Mouse (Mus musculus) stomach, embryonic 14.5 days (tissue): ENCODE results near the gene Cnpy2. TPM values are rescaled to one million over a fixed set of nuclear protein-coding genes. Genes with fewer than 3 reads are reported as not detected.

Experiments used
- ATAC-seq: fragments of 200-750 bp; cut with Nextera tagmentation; 2 replicates; pipeline ENCODE4 v1.8.0; 2017; ENCODE audit warnings: low read depth, moderate TSS enrichment; ENCODE audit not compliant: insufficient number of reproducible peaks, insufficient read depth, low FRiP score
- H3K27ac ChIP-seq: fragments of 300-500 bp; sonication (generic); 2 replicates; pipeline ENCODE4 v1.5.1; 2014; ENCODE audit warnings: mild to moderate bottlenecking, low read length, moderate library complexity, mixed read lengths
- H3K27me3 ChIP-seq: fragments of 300-500 bp; sonication (generic); 2 replicates; pipeline ENCODE4 v1.6.1; 2014; ENCODE audit warnings: low read length, control low read depth, mixed read lengths; ENCODE audit not compliant: control insufficient read depth, insufficient read depth
- H3K36me3 ChIP-seq: fragments of 300-500 bp; sonication (generic); 2 replicates; pipeline ENCODE4 v1.6.1; 2014; ENCODE audit warnings: mild to moderate bottlenecking, control low read depth, low read length, moderate library complexity, mixed read lengths; ENCODE audit not compliant: control insufficient read depth, insufficient read depth
- H3K4me1 ChIP-seq: fragments of 300-500 bp; sonication (generic); 2 replicates; pipeline ENCODE4 v1.6.1; 2014; ENCODE audit warnings: low read length, control low read depth, mixed read lengths; ENCODE audit not compliant: control insufficient read depth, insufficient read depth
- H3K4me2 ChIP-seq: fragments of 300-500 bp; sonication (generic); replicated peaks from 2 replicates; pipeline ENCODE4 v1.6.1; 2014; ENCODE audit warnings: low read depth, low read length, control low read depth
- H3K4me3 ChIP-seq: fragments of 300-500 bp; sonication (generic); 2 replicates; pipeline ENCODE4 v1.5.1; 2014; ENCODE audit warnings: low read depth, low read length, control low read depth
- H3K9ac ChIP-seq: fragments of 300-500 bp; sonication (generic); replicated peaks from 2 replicates; pipeline ENCODE4 v1.6.1; 2014; ENCODE audit warnings: low read depth, mild to moderate bottlenecking, control low read depth, low read length, moderate library complexity, mixed read lengths
- H3K9me3 ChIP-seq: fragments of 300-500 bp; sonication (generic); 2 replicates; pipeline ENCODE4 v1.6.1; 2016; ENCODE audit warnings: low read depth, low read length, control low read depth; ENCODE audit not compliant: control insufficient read depth
- WGBS: fragments of 180-500 bp; shearing (Covaris S2); extraction: QIAGEN DNeasy Blood & Tissue Kit; methylation state at CpG from one replicate; pipeline ENCODE4 v1.1.7; 2014; 5-methylcytosine and 5-hydroxymethylcytosine counted together
- polyA plus RNA-seq: library from polyadenylated mRNA; unstranded; fragments of >200 nt; fragmentation: Nextera tagmentation; extraction: Ambion mirVana; gene quantifications from 2 replicates; pipeline ENCODE4 v1.2.1, GENCODE M21; 2014

The Cnpy2 gene
- polyA plus RNA-seq, 1 experiment from 2014 or later: 328 TPM

DNA sequence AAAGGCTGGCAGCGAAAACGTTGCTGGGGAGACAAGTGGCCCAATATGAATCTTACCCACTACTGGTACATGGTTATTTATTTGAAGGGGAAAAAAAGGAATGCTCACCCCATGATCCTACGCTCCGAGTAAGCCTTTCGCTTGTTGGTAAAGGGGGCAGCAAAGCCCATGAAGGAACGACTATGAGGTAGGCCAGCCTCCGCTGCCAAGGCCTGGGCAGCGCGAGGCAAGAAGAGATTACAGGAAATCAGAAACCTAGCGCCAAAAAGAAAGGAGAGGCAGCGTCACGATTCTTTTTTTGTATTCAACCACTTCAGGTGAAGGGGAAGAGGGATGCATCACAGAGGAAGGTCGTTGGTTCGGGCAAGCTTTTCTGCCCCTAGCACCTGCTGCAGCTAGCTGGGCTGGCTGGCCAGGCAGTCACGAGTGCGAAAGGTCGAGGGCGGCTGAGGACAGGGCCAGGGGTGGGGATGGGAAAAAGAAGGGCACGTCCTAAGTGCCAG, 45.7 kb downstream of the Cnpy2 start:
- peak overlapping the region; percentile 89 for H3K27ac ChIP-seq
- peaks cover 11% of the 10 kb centered on the region for H3K36me3 ChIP-seq
- peak overlapping the region; percentile 87 for H3K4me2 ChIP-seq
- peak overlapping the region; percentile 69 for H3K9ac ChIP-seq
- peaks cover 8% of the 10 kb centered on the region; the same call in 1 of the 2 replicates for H3K4me1 ChIP-seq
- H3K4me3 ChIP-seq: peak overlapping the region; percentile 66
- ATAC-seq: no peak
- WGBS: 16% methylated on average over 19 of the region's 19 CpGs
- H3K9me3 ChIP-seq: no peaks in the 10 kb centered on the region
- no peaks in the 10 kb centered on the region for H3K27me3 ChIP-seq

DNA sequence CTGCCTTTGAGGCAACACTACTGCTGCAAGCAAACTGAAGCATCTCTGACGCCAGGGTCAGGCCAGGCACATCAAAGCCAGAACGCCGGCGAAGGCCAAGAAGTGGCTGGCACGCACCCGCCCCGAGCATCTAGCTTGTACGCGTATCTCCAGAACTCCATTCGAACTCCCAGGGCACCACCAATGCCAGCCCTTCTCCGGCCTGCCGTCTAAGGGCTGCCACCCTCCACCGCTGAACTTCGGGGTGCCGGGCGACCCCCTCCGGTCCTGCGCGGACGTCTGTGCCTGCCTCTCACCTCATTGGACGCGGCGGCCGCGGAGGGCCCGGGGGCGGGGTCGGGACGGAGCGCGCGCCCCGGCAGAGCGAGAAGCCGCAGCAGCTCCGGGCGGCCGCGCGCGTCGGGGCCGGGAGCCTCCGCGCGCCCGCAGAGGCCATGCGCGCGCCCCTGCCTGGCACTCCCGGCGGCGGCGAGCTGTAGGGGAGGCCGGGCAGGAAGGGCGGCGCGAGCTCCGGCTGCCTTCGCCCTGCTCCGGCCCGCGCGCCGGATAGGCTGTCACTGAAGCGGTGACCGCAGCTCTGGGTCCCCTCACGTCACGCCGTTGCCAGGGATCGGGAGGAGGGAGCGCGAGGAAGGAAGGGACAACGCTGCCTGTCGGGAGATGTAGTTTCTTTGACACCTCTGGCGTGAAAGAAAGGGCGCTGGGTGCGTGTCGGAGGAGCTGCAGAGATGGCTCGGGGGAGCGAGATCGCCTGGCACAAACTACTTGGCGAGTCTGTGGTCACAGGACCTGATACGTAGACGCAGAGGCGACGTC, 46.4 kb downstream of the Cnpy2 start, which contains the start of gene Coq10a:
Gene Coq10a (minus strand): TSS at position 596 of the 816 bp plus-strand sequence.
- H3K4me2 ChIP-seq: peak within 1 kb of the TSS; percentile 87
- H3K4me3 ChIP-seq: peak within 1 kb of the TSS; percentile 66
- peak within 1 kb of the TSS; percentile 89 for H3K27ac ChIP-seq
- no peaks in the 10 kb centered on the region for H3K9me3 ChIP-seq
- H3K4me1 ChIP-seq: peaks cover 8% of the 10 kb centered on the region; the same call in 1 of the 2 replicates
- ATAC-seq: peak; percentile 93
- WGBS: under 1% methylated on average over 87 of the region's 87 CpGs
- H3K27me3 ChIP-seq: no peaks in the 10 kb centered on the region
- H3K9ac ChIP-seq: peak within 1 kb of the TSS; percentile 69
- H3K36me3 ChIP-seq: peaks cover 5% of the 10 kb centered on the region; the same call in 1 of the 2 replicates

DNA sequence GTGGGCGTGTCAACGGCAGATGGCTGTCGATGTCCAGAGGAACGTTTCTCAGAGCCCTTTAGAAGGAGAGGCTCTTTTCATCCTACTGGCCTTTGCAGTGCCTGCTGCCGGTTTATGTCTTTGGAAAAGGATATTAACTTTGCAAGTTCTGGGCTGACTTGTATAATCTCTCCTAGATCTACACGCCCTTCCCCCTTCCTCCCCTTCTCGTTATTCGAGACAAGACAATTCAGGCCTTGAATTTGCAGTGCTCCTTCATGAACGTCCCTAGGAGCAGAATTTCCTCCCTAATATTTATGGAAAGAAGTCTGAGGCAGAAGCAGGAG, 46.9 kb downstream of the Cnpy2 start:
- peak overlapping the region; percentile 66 for H3K4me3 ChIP-seq
- peak overlapping the region; percentile 87 for H3K4me2 ChIP-seq
- peaks cover 8% of the 10 kb centered on the region; the same call in 1 of the 2 replicates for H3K4me1 ChIP-seq
- H3K9me3 ChIP-seq: no peaks in the 10 kb centered on the region
- H3K27me3 ChIP-seq: no peaks in the 10 kb centered on the region
- H3K9ac ChIP-seq: peak overlapping the region; percentile 69; the same call in 1 of the 2 replicates
- no peak for ATAC-seq
- peaks cover 5% of the 10 kb centered on the region; the same call in 1 of the 2 replicates for H3K36me3 ChIP-seq
- peak overlapping the region; percentile 89 for H3K27ac ChIP-seq
- WGBS: 4% methylated on average over 9 of the region's 9 CpGs

DNA sequence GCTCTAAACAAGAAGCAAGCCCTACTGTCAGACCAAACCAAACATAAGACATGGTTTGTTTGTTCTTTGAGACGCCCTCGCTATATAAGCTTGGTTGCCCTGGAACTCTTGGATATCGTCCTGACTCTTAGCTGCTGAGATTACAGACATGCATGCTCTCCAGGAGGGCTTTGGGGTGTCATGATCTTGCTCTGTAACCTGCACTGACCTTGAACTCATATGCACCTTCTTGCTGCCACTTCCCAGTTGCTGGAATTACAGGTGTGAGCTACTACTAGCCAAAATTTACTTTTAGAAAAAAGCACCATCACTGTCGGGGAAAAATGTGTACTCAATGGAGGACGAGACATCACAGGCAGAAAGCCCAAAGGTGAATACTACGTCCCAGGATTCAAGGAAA, 47.3 kb downstream of the Cnpy2 start:
- peak overlapping the region; percentile 89 for H3K27ac ChIP-seq
- H3K4me3 ChIP-seq: peak overlapping the region; percentile 66; the same call in 1 of the 2 replicates
- no peak overlapping the region for H3K9ac ChIP-seq
- peaks cover 5% of the 10 kb centered on the region; the same call in 1 of the 2 replicates for H3K36me3 ChIP-seq
- H3K9me3 ChIP-seq: no peaks in the 10 kb centered on the region
- no peaks in the 10 kb centered on the region for H3K27me3 ChIP-seq
- WGBS: 72% methylated on average over 6 of the region's 6 CpGs
- ATAC-seq: no peak
- H3K4me2 ChIP-seq: peak overlapping the region; percentile 87
- peaks cover 8% of the 10 kb centered on the region; the same call in 1 of the 2 replicates for H3K4me1 ChIP-seq

DNA sequence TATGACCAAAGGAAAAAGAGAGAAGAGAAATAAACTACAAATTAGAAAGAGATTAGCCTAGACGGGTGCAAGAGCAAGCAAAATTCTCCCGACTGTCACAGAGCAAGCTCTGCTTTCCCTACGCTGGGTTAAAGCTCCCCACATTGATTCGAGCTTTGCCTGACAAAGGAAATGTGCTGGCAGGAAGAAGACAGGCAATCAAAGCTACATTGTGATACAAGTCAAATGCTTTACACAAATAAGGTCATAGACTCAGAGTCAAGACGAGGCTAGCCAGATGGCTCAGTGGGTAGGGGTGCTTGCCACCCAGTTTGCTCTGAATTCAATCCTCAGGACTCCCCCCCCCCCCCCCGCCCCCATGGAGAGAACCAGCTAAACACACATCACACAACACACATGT, 47.8 kb downstream of the Cnpy2 start:
- 61% methylated on average over 5 of the region's 6 CpGs for WGBS
- Histone ChIP-seq H3K4me3 (no peak overlapping the region), H3K9ac (no peak overlapping the region), H3K4me1 (peaks cover 8% of the 10 kb centered on the region; the same call in 1 of the 2 replicates), H3K4me2 (no peak overlapping the region), H3K9me3 (no peaks in the 10 kb centered on the region), H3K36me3 (peaks cover 5% of the 10 kb centered on the region; the same call in 1 of the 2 replicates), H3K27ac (no peak overlapping the region), H3K27me3 (no peaks in the 10 kb centered on the region)
- no peak for ATAC-seq

DNA sequence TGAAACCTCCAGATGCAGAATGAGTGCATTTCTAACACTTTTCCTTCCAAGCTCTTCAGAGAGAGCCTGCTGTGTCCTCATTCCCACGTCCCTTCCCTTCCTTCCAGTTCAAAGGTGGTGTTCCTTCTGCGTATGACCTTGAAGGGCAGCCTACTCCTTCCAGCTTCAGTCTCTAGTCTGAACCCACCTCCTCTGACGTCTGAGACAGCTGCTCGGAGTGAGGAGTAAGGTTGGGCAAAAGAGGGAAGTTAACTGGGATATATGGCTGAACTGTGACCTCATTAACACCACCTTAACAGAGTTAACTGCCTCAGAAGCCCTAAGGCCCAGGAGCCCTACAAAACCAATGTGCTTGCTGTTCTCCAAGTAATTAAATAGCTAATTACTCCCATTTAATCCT, 48.3 kb downstream of the Cnpy2 start:
- H3K9me3 ChIP-seq: no peaks in the 10 kb centered on the region
- 50% methylated on average over 4 of the region's 4 CpGs for WGBS
- H3K9ac ChIP-seq: no peak overlapping the region
- H3K27me3 ChIP-seq: no peaks in the 10 kb centered on the region
- no peak overlapping the region for H3K27ac ChIP-seq
- H3K4me2 ChIP-seq: no peak overlapping the region
- H3K36me3 ChIP-seq: no peaks in the 10 kb centered on the region
- no peak for ATAC-seq
- H3K4me3 ChIP-seq: no peak overlapping the region
- peaks cover 8% of the 10 kb centered on the region; the same call in 1 of the 2 replicates for H3K4me1 ChIP-seq

DNA sequence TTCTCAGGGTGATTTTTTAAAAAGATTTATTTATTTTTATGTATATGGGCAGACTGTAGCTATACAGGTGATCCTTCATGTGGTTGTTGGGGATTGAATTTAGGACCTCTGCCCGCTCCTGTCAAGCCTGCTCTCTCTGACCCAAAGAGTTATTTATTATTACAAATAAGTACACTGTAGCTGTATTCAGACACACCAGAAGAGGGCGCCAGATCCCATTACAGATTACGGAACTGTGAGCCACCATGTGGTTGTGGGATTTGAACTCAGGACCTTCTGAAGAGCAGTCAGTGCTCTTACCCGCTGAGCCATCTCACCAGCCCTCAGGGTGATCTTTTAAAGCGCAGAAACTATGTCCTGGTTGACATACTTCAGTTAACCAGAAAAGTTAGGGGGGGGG, 49.9 kb downstream of the Cnpy2 start:
- Histone ChIP-seq H3K4me1 (peaks cover 15% of the 10 kb centered on the region; the same call in 1 of the 2 replicates), H3K36me3 (no peaks in the 10 kb centered on the region), H3K27me3 (no peaks in the 10 kb centered on the region), H3K4me2 (no peak overlapping the region), H3K9ac (no peak overlapping the region), H3K9me3 (no peaks in the 10 kb centered on the region), H3K4me3 (no peak overlapping the region), H3K27ac (no peak overlapping the region)
- 81% methylated on average over 5 of the region's 5 CpGs for whole genome bisulfite sequencing
- ATAC-seq: no peak

DNA sequence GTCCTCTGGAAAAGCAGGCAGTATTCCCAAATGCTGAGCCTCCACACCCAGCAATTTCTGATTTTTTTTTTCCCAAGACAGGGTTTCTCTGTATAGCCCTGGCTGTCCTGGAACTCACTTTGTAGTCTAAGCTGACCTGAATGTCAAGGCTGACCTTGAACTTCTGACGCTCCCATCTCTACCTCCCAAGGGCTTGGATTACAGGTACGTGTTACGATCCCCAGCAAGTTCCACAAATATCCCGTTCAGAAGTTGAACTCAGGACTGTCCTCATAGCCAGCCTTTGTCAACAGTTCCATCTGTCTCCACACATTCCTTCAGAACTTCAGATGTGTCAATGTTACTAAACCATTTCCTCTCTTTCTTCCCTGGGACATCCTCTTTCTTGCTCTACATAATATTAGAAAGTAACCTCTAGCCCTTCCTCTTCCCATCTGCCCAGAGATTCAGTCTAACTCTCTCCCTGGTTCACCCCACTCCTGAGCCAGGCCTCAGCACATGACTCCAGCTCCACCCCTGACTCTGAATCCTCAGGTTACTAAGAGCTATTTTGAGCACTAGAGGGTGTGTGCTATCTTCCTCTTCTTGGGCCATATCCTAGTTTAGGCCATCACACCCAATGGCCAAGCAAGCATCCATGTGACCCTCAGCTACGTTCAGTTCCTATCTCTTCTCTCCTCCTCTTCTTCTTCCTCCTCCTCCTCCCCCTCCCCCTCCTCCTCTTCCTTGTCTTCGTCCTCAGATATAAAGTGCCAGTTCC, 50.9 kb downstream of the Cnpy2 start:
- Histone ChIP-seq H3K4me1 (peaks cover 12% of the 10 kb centered on the region), H3K4me2 (no peak overlapping the region), H3K9ac (no peak overlapping the region), H3K9me3 (no peaks in the 10 kb centered on the region), H3K36me3 (no peaks in the 10 kb centered on the region), H3K4me3 (no peak overlapping the region), H3K27ac (no peak overlapping the region), H3K27me3 (no peaks in the 10 kb centered on the region)
- 84% methylated on average over 6 of the region's 6 CpGs for WGBS
- no peak for ATAC-seq
